Mouse (Mus musculus): ENCODE measurements at regions not wholly inside any gene's neighbourhood (a gene's known extent, or its start where the extent isn't known, plus 50 kb on each side); places are given as distances from the start of the nearest gene placed in this dataset.

GRCm38 (mm10) chr12:26144616-26145015 is 270.4 kb downstream of the Rnf144a start:
- ATAC-seq (replicated peaks; ENCODE audit: poor library complexity), result no peak

GRCm38 (mm10) chr12:26143411-26143810 is 271.6 kb downstream of the Rnf144a start:
- ATAC-seq (replicated peaks; ENCODE audit: poor library complexity), result no peak

GRCm38 (mm10) chr12:26130811-26131210 is 284.2 kb downstream of the Rnf144a start:
- no peak for ATAC-seq (replicated peaks; ENCODE audit: poor library complexity)

- no peak for ATAC-seq (replicated peaks; ENCODE audit: poor library complexity)
Observed at GRCm38 (mm10) chr12:26130011-26130410, 285.0 kb downstream of the Rnf144a start.

GRCm38 (mm10) chr12:26129511-26129910 is 285.5 kb downstream of the Rnf144a start:
- no peak for ATAC-seq (replicated peaks; ENCODE audit: poor library complexity)

GRCm38 (mm10) chr12:26128851-26129250 is 286.2 kb downstream of the Rnf144a start:
- peak; percentile 63; the same call in 1 of the 2 replicates for ATAC-seq (replicated peaks; ENCODE audit: poor library complexity)

- ATAC-seq (replicated peaks; ENCODE audit: poor library complexity), result no peak
Observed at GRCm38 (mm10) chr12:26126260-26126659, 288.8 kb downstream of the Rnf144a start.

GRCm38 (mm10) chr12:26124211-26124610 is 290.8 kb downstream of the Rnf144a start:
- ATAC-seq (replicated peaks; ENCODE audit: poor library complexity), result no peak

GRCm38 (mm10) chr12:26115339-26115912 is 299.6 kb downstream of the Rnf144a start:
- no peak; the same call in 1 of the 2 replicates for ATAC-seq (replicated peaks; ENCODE audit: poor library complexity)

GRCm38 (mm10) chr12:26112166-26113019 is 302.7 kb downstream of the Rnf144a start:
- ATAC-seq (replicated peaks; ENCODE audit: poor library complexity), result peak; percentile 29

- ATAC-seq (replicated peaks; ENCODE audit: poor library complexity), result no peak
Observed at GRCm38 (mm10) chr12:26109866-26110265, 305.2 kb downstream of the Rnf144a start.

- ATAC-seq (replicated peaks; ENCODE audit: poor library complexity), result no peak
Observed at GRCm38 (mm10) chr12:26104372-26104771, 310.7 kb downstream of the Rnf144a start.

GRCm38 (mm10) chr12:26102384-26102783 is 312.7 kb downstream of the Rnf144a start:
- no peak for ATAC-seq (replicated peaks; ENCODE audit: poor library complexity)

- no peak for ATAC-seq (replicated peaks; ENCODE audit: poor library complexity)
Observed at GRCm38 (mm10) chr12:26100140-26100539, 314.9 kb downstream of the Rnf144a start.

GRCm38 (mm10) chr12:26099176-26099575 is 315.9 kb downstream of the Rnf144a start:
- ATAC-seq (replicated peaks; ENCODE audit: poor library complexity), result no peak

GRCm38 (mm10) chr12:26092311-26092710 is 322.7 kb downstream of the Rnf144a start:
- no peak for ATAC-seq (replicated peaks; ENCODE audit: poor library complexity)

- no peak for ATAC-seq (replicated peaks; ENCODE audit: poor library complexity)
Observed at GRCm38 (mm10) chr12:26091865-26092264, 323.2 kb downstream of the Rnf144a start.

GRCm38 (mm10) chr12:26088389-26088788 is 326.7 kb downstream of the Rnf144a start:
- no peak for ATAC-seq (replicated peaks; ENCODE audit: poor library complexity)

- ATAC-seq (replicated peaks; ENCODE audit: poor library complexity), result no peak
Observed at GRCm38 (mm10) chr12:26086923-26087322, 328.1 kb downstream of the Rnf144a start.

GRCm38 (mm10) chr12:26086414-26086813 is 328.6 kb downstream of the Rnf144a start:
- ATAC-seq (replicated peaks; ENCODE audit: poor library complexity), result no peak

GRCm38 (mm10) chr12:26079061-26079625 is 335.9 kb downstream of the Rnf144a start:
- ATAC-seq (replicated peaks; ENCODE audit: poor library complexity), result no peak
